Comparison of ENCODE assay signal across 22 mouse cellular contexts in genomic region chr13:26959534-26960100, GRCm38 (mm10).
DNase-seq lines count a peak whose midpoint lies in the region; ATAC-seq and TF ChIP-seq lines count a peak whose summit lies in the region.
"Had no signal": no experiment of that assay in that cellular context is flagged by ENCODE, and none has a peak within 500 bp of the region (broad histone marks: within the 10 kb centered on the region; RNA-seq: fewer than 3 reads in every experiment).

No protein-coding gene starts in this region.

- H3K4me2 ChIP-seq in hindbrain, embryonic 14.5 days (replicated peaks), result no peak overlapping the region
- H3K4me2 ChIP-seq in hindbrain, embryonic 12.5 days (replicated peaks), result no peak overlapping the region
- no peak overlapping the region for H3K4me2 ChIP-seq in midbrain, embryonic 14.5 days (ENCODE audit: low read length)
- H3K4me2 ChIP-seq in midbrain, embryonic 11.5 days, result no peak overlapping the region
- H3K4me2 ChIP-seq in intestine, embryonic 16.5 days (ENCODE audit: low read depth, low read length), result no peak overlapping the region
- H3K4me2 ChIP-seq: embryonic facial prominence, embryonic 15.5 days; heart, embryonic 13.5 days; hindbrain, embryonic 15.5 days had no signal

- ATAC-seq in hindbrain, embryonic 14.5 days (ENCODE audit: low FRiP score), result peak; percentile 57; the same call in 1 of the 2 replicates
- no peak for ATAC-seq in hindbrain, embryonic 12.5 days (ENCODE audit: low FRiP score)
- ATAC-seq in midbrain, embryonic 14.5 days (ENCODE audit: low FRiP score, low TSS enrichment), result no peak
- ATAC-seq in midbrain, embryonic 11.5 days (ENCODE audit: low FRiP score), result no peak
- ATAC-seq in intestine, embryonic 16.5 days, result no peak
- ATAC-seq: activated CD4-positive, CD25-positive, alpha-beta regulatory T cell, adult 4 months; forebrain, embryonic 14.5 days; Patski had no signal

- H3K36me3 ChIP-seq in hindbrain, embryonic 14.5 days (replicated peaks; ENCODE audit: control insufficient read depth, insufficient read depth), result no peaks in the 10 kb centered on the region
- H3K36me3 ChIP-seq in hindbrain, embryonic 12.5 days, result no peaks in the 10 kb centered on the region
- no peaks in the 10 kb centered on the region for H3K36me3 ChIP-seq in midbrain, embryonic 14.5 days (ENCODE audit: control insufficient read depth, insufficient read depth, low read length)
- no peaks in the 10 kb centered on the region for H3K36me3 ChIP-seq in midbrain, embryonic 11.5 days (ENCODE audit: control insufficient read depth, insufficient read depth, low read length)
- H3K36me3 ChIP-seq in intestine, embryonic 16.5 days (ENCODE audit: control insufficient read depth, insufficient read depth, low read length), result no peaks in the 10 kb centered on the region
- H3K36me3 ChIP-seq: embryonic facial prominence, embryonic 15.5 days; forebrain, embryonic 10.5 days; heart, embryonic 13.5 days; hindbrain, embryonic 15.5 days had no signal

- no peak overlapping the region for H3K4me3 ChIP-seq in hindbrain, embryonic 14.5 days (replicated peaks; ENCODE audit: low read length)
- no peak overlapping the region for H3K4me3 ChIP-seq in hindbrain, embryonic 12.5 days
- no peak overlapping the region for H3K4me3 ChIP-seq in midbrain, embryonic 14.5 days (replicated peaks; ENCODE audit: low read depth, low read length)
- H3K4me3 ChIP-seq in midbrain, embryonic 11.5 days (ENCODE audit: low read depth, low read length), result no peak overlapping the region
- no peak overlapping the region for H3K4me3 ChIP-seq in intestine, embryonic 16.5 days (ENCODE audit: low read length)
- H3K4me3 ChIP-seq: embryonic facial prominence, embryonic 15.5 days; erythroblast, embryonic 14.5 days; forebrain, embryonic 10.5 days; heart, embryonic 13.5 days; hindbrain, embryonic 15.5 days had no signal

- H3K27ac ChIP-seq in hindbrain, embryonic 14.5 days, result no peak overlapping the region
- no peak overlapping the region for H3K27ac ChIP-seq in hindbrain, embryonic 12.5 days
- H3K27ac ChIP-seq in midbrain, embryonic 14.5 days (replicated peaks; ENCODE audit: low read depth, low read length), result no peak overlapping the region
- no peak overlapping the region for H3K27ac ChIP-seq in midbrain, embryonic 11.5 days (ENCODE audit: low read depth, low read length)
- no peak overlapping the region for H3K27ac ChIP-seq in intestine, embryonic 16.5 days (ENCODE audit: low read length)
- H3K27ac ChIP-seq: embryonic facial prominence, embryonic 15.5 days; forebrain, embryonic 10.5 days; heart, embryonic 13.5 days; hindbrain, embryonic 15.5 days had no signal

- DNase-seq in hindbrain, embryonic 14.5 days (ENCODE audit: low spot score), result no peak
- DNase-seq in midbrain, embryonic 14.5 days, result peak; percentile 9
- no peak for DNase-seq in midbrain, embryonic 11.5 days (ENCODE audit: low spot score, missing footprints)
- peak; percentile 10 for DNase-seq in brain, embryonic 14.5 days (ENCODE audit: low read depth)
- no peak for DNase-seq in kidney, postnatal 36 days
- DNase-seq: adrenal gland, postnatal 14 days; cerebellum, adult 18-20 months; cerebellum, adult 9-11 months; cerebellum, postnatal 36 days; gastrocnemius, postnatal 36 days; heart, adult 11 months; heart, postnatal 36 days had no signal

- H3K9ac ChIP-seq in hindbrain, embryonic 14.5 days, result no peak overlapping the region
- H3K9ac ChIP-seq in hindbrain, embryonic 12.5 days, result no peak overlapping the region
- no peak overlapping the region for H3K9ac ChIP-seq in midbrain, embryonic 14.5 days (replicated peaks; ENCODE audit: low read length)
- no peak overlapping the region for H3K9ac ChIP-seq in midbrain, embryonic 11.5 days (ENCODE audit: low read length)
- H3K9ac ChIP-seq in intestine, embryonic 16.5 days (ENCODE audit: low read depth, low read length), result no peak overlapping the region
- H3K9ac ChIP-seq: embryonic facial prominence, embryonic 15.5 days; heart, embryonic 13.5 days; hindbrain, embryonic 15.5 days had no signal

- 63% methylated on average over 4 of the region's 4 CpGs for WGBS in hindbrain, embryonic 14.5 days
- 69% methylated on average over 4 of the region's 4 CpGs for WGBS in hindbrain, embryonic 12.5 days
- 77% methylated on average over 4 of the region's 4 CpGs for WGBS in midbrain, embryonic 14.5 days
- 89% methylated on average over 4 of the region's 4 CpGs for WGBS in midbrain, embryonic 11.5 days
- 78% methylated on average over 4 of the region's 4 CpGs for WGBS in intestine, embryonic 16.5 days

- no peaks in the 10 kb centered on the region for H3K27me3 ChIP-seq in hindbrain, embryonic 14.5 days (ENCODE audit: control insufficient read depth, insufficient read depth, low read length)
- H3K27me3 ChIP-seq in hindbrain, embryonic 12.5 days, result no peaks in the 10 kb centered on the region
- no peaks in the 10 kb centered on the region for H3K27me3 ChIP-seq in midbrain, embryonic 14.5 days (ENCODE audit: control insufficient read depth, insufficient read depth, low read length)
- H3K27me3 ChIP-seq in midbrain, embryonic 11.5 days (ENCODE audit: control insufficient read depth, insufficient read depth, low read length), result no peaks in the 10 kb centered on the region
- no peaks in the 10 kb centered on the region for H3K27me3 ChIP-seq in intestine, embryonic 16.5 days (replicated peaks; ENCODE audit: control insufficient read depth, insufficient read depth, low read length)
- H3K27me3 ChIP-seq: embryonic facial prominence, embryonic 15.5 days; heart, embryonic 13.5 days; hindbrain, embryonic 15.5 days; Patski had no signal

- H3K9me3 ChIP-seq in hindbrain, embryonic 14.5 days (ENCODE audit: control insufficient read depth, low read length), result no peaks in the 10 kb centered on the region
- H3K9me3 ChIP-seq in hindbrain, embryonic 12.5 days (replicated peaks), result no peaks in the 10 kb centered on the region
- H3K9me3 ChIP-seq in midbrain, embryonic 14.5 days (ENCODE audit: control insufficient read depth, low read length), result no peaks in the 10 kb centered on the region
- H3K9me3 ChIP-seq in midbrain, embryonic 11.5 days (ENCODE audit: control insufficient read depth, low read length), result no peaks in the 10 kb centered on the region
- H3K9me3 ChIP-seq in intestine, embryonic 16.5 days (ENCODE audit: control insufficient read depth, low read length), result no peaks in the 10 kb centered on the region
- H3K9me3 ChIP-seq: embryonic facial prominence, embryonic 15.5 days; forebrain, embryonic 10.5 days; heart, embryonic 13.5 days; hindbrain, embryonic 15.5 days had no signal

- TF ChIP-seq CTCF in brain, embryonic 14.5 days (IDR thresholded peaks at IDR 0.05; ENCODE audit: borderline replicate concordance, extremely low read depth, insufficient read depth, insufficient read length), result no peak

- TF ChIP-seq POLR2A in brain, embryonic 14.5 days (IDR thresholded peaks at IDR 0.05; ENCODE audit: borderline replicate concordance, extremely low read depth, insufficient read depth, insufficient read length, poor library complexity, severe bottlenecking), result no peak

- no peaks in the 10 kb centered on the region for H3K4me1 ChIP-seq in hindbrain, embryonic 14.5 days (replicated peaks; ENCODE audit: control insufficient read depth, insufficient read depth, low read length)
- no peaks in the 10 kb centered on the region for H3K4me1 ChIP-seq in hindbrain, embryonic 12.5 days
- no peaks in the 10 kb centered on the region for H3K4me1 ChIP-seq in midbrain, embryonic 14.5 days (ENCODE audit: control insufficient read depth, insufficient read depth, low read length)
- no peaks in the 10 kb centered on the region for H3K4me1 ChIP-seq in midbrain, embryonic 11.5 days (ENCODE audit: control insufficient read depth, insufficient read depth, low read length)
- H3K4me1 ChIP-seq in intestine, embryonic 16.5 days (ENCODE audit: control insufficient read depth, insufficient read depth, low read length), result no peaks in the 10 kb centered on the region
- H3K4me1 ChIP-seq: embryonic facial prominence, embryonic 15.5 days; forebrain, embryonic 10.5 days; heart, embryonic 13.5 days; hindbrain, embryonic 15.5 days had no signal

Comparison
In these comparisons a context has a peak if more than half of its experiments do, and no peak if none do; other contexts are left out.
1. DNase-seq: peak in midbrain, embryonic 14.5 days (single experiment) and brain, embryonic 14.5 days (single experiment); none in hindbrain, embryonic 14.5 days (single experiment), midbrain, embryonic 11.5 days (single experiment) and kidney, postnatal 36 days (0 of 2).